In genomic region chr9:64773936-64774335, GRCm38 (mm10) we compare ENCODE assay signal across 8 mouse cellular contexts. TPM values are rescaled to one million over a fixed set of nuclear protein-coding genes. Genes with fewer than 3 reads are reported as not detected.
DNase-seq lines count a peak whose midpoint lies in the region; ATAC-seq and TF ChIP-seq lines count a peak whose summit lies in the region.

No protein-coding gene starts in this region.

- H3K9ac ChIP-seq in forebrain, postnatal 0 days, result no peak overlapping the region
- H3K9ac ChIP-seq in forebrain, embryonic 16.5 days (replicated peaks; ENCODE audit: low read depth, low read length), result no peak overlapping the region
- no peak overlapping the region for H3K9ac ChIP-seq in lung, embryonic 14.5 days
- H3K9ac ChIP-seq in embryonic facial prominence, embryonic 15.5 days, result no peak overlapping the region
- no peak overlapping the region for H3K9ac ChIP-seq in midbrain, postnatal 0 days (replicated peaks; ENCODE audit: low read length, poor library complexity, severe bottlenecking)

- no peaks in the 10 kb centered on the region for H3K36me3 ChIP-seq in forebrain, postnatal 0 days (ENCODE audit: insufficient read depth)
- no peaks in the 10 kb centered on the region for H3K36me3 ChIP-seq in forebrain, embryonic 16.5 days (ENCODE audit: control insufficient read depth, insufficient read depth)
- no peaks in the 10 kb centered on the region for H3K36me3 ChIP-seq in lung, embryonic 14.5 days (ENCODE audit: insufficient read depth)
- H3K36me3 ChIP-seq in embryonic facial prominence, embryonic 15.5 days, result no peaks in the 10 kb centered on the region
- no peaks in the 10 kb centered on the region for H3K36me3 ChIP-seq in midbrain, postnatal 0 days (ENCODE audit: insufficient read depth, low read length)

- no peak overlapping the region for H3K4me2 ChIP-seq in forebrain, postnatal 0 days (ENCODE audit: low read depth)
- H3K4me2 ChIP-seq in forebrain, embryonic 16.5 days (ENCODE audit: low read length), result no peak overlapping the region
- no peak overlapping the region for H3K4me2 ChIP-seq in lung, embryonic 14.5 days
- no peak overlapping the region for H3K4me2 ChIP-seq in embryonic facial prominence, embryonic 15.5 days (replicated peaks)
- H3K4me2 ChIP-seq in midbrain, postnatal 0 days (ENCODE audit: low read depth, low read length, poor library complexity, severe bottlenecking), result no peak overlapping the region

- ATAC-seq in forebrain, postnatal 0 days, result no peak
- no peak for ATAC-seq in forebrain, embryonic 16.5 days
- no peak for ATAC-seq in lung, embryonic 14.5 days (ENCODE audit: insufficient read depth)
- ATAC-seq in embryonic facial prominence, embryonic 15.5 days (ENCODE audit: insufficient number of reproducible peaks, low FRiP score, low TSS enrichment, low read depth), result no peak
- no peak for ATAC-seq in midbrain, postnatal 0 days (ENCODE audit: low FRiP score)

- WGBS in forebrain, postnatal 0 days, result 51% methylated on average over 4 of the region's 4 CpGs
- WGBS in forebrain, embryonic 16.5 days, result 61% methylated on average over 4 of the region's 4 CpGs
- WGBS in lung, embryonic 14.5 days, result 55% methylated on average over 4 of the region's 4 CpGs
- 57% methylated on average over 4 of the region's 4 CpGs for WGBS in embryonic facial prominence, embryonic 15.5 days
- 58% methylated on average over 4 of the region's 4 CpGs for WGBS in midbrain, postnatal 0 days

- no peaks in the 10 kb centered on the region for H3K27me3 ChIP-seq in forebrain, postnatal 0 days (ENCODE audit: insufficient read depth, low read length)
- no peaks in the 10 kb centered on the region for H3K27me3 ChIP-seq in forebrain, embryonic 16.5 days (replicated peaks; ENCODE audit: control insufficient read depth, insufficient read depth, low read length)
- H3K27me3 ChIP-seq in lung, embryonic 14.5 days (ENCODE audit: insufficient read depth, low read length), result no peaks in the 10 kb centered on the region
- H3K27me3 ChIP-seq in embryonic facial prominence, embryonic 15.5 days, result no peaks in the 10 kb centered on the region
- no peaks in the 10 kb centered on the region for H3K27me3 ChIP-seq in midbrain, postnatal 0 days (ENCODE audit: insufficient read depth, low read length)

- peak; percentile 47 for TF ChIP-seq CTCF in forebrain, postnatal 0 days (IDR thresholded peaks at IDR 0.05; ENCODE audit: low read depth)
- TF ChIP-seq CTCF in lung, embryonic 14.5 days (IDR thresholded peaks at IDR 0.05; ENCODE audit: low read depth), result peak; percentile 23; the same call in 1 of the 2 replicates
- TF ChIP-seq CTCF in midbrain, postnatal 0 days (IDR thresholded peaks at IDR 0.05), result peak; percentile 60

- no peaks in the 10 kb centered on the region for H3K4me1 ChIP-seq in forebrain, postnatal 0 days (ENCODE audit: insufficient read depth)
- peaks cover 5% of the 10 kb centered on the region; the same call in 1 of the 2 replicates for H3K4me1 ChIP-seq in forebrain, embryonic 16.5 days (replicated peaks; ENCODE audit: control insufficient read depth, insufficient read depth, low read length)
- no peaks in the 10 kb centered on the region for H3K4me1 ChIP-seq in lung, embryonic 14.5 days (ENCODE audit: insufficient read depth)
- H3K4me1 ChIP-seq in embryonic facial prominence, embryonic 15.5 days, result no peaks in the 10 kb centered on the region
- no peaks in the 10 kb centered on the region for H3K4me1 ChIP-seq in midbrain, postnatal 0 days (ENCODE audit: insufficient read depth, low read length)

- H3K9me3 ChIP-seq in forebrain, postnatal 0 days (ENCODE audit: low read length), result no peaks in the 10 kb centered on the region
- no peaks in the 10 kb centered on the region for H3K9me3 ChIP-seq in forebrain, embryonic 16.5 days (ENCODE audit: control insufficient read depth, low read length)
- no peaks in the 10 kb centered on the region for H3K9me3 ChIP-seq in lung, embryonic 14.5 days (ENCODE audit: low read depth, low read length)
- H3K9me3 ChIP-seq in embryonic facial prominence, embryonic 15.5 days (replicated peaks), result no peaks in the 10 kb centered on the region
- H3K9me3 ChIP-seq in midbrain, postnatal 0 days (ENCODE audit: low read length), result no peaks in the 10 kb centered on the region

- H3K4me3 ChIP-seq in forebrain, postnatal 0 days (ENCODE audit: low read depth, low read length), result no peak overlapping the region
- H3K4me3 ChIP-seq in forebrain, embryonic 16.5 days (replicated peaks; ENCODE audit: low read length), result no peak overlapping the region
- no peak overlapping the region for H3K4me3 ChIP-seq in lung, embryonic 14.5 days (ENCODE audit: low read depth, low read length)
- H3K4me3 ChIP-seq in embryonic facial prominence, embryonic 15.5 days (replicated peaks), result no peak overlapping the region
- no peak overlapping the region for H3K4me3 ChIP-seq in midbrain, postnatal 0 days (ENCODE audit: low read depth, low read length)

- H3K27ac ChIP-seq in forebrain, postnatal 0 days (ENCODE audit: low read depth, low read length), result 0 out of 2 replicates have a peak overlapping the region, but pooled peaks have one; percentile 22
- H3K27ac ChIP-seq in forebrain, embryonic 16.5 days (ENCODE audit: low read length), result no peak overlapping the region
- no peak overlapping the region for H3K27ac ChIP-seq in lung, embryonic 14.5 days (ENCODE audit: low read depth)
- peak overlapping the region; percentile 13; the same call in 1 of the 2 replicates for H3K27ac ChIP-seq in embryonic facial prominence, embryonic 15.5 days (replicated peaks)
- H3K27ac ChIP-seq in midbrain, postnatal 0 days (ENCODE audit: low read depth, low read length), result peak overlapping the region; percentile 68; the same call in 1 of the 2 replicates

- no peak for DNase-seq in forebrain, postnatal 0 days
- peak; percentile 48 for DNase-seq in lung, embryonic 14.5 days
- DNase-seq in lung, postnatal 4 days, result no peak
- DNase-seq in midbrain, postnatal 0 days (ENCODE audit: low spot score), result peak; percentile 37
- DNase-seq in layer of hippocampus, postnatal 14 days (ENCODE audit: low spot score in 2 of 2), result no peak
- DNase-seq in thymus, adult 18-20 months, result no peak

RNA-seq across cellular contexts. Expression of gene Rab11a, which starts 36.4 kb away (rescaled TPM):
- total RNA-seq in forebrain, postnatal 0 days (2014; rRNA removed), result 212 and 236 TPM in 2 replicates
- polyA plus RNA-seq in forebrain, postnatal 0 days (2015; fragmentation: Nextera tagmentation; extraction: Ambion mirVana), result 449 and 471 TPM in 2 replicates
- 396 and 403 TPM in 2 replicates for polyA plus RNA-seq in forebrain, embryonic 16.5 days (2015; fragmentation: Nextera tagmentation; extraction: Ambion mirVana)
- polyA plus RNA-seq in lung, embryonic 14.5 days (2014; fragmentation: Nextera tagmentation; extraction: Ambion mirVana), result 327 and 330 TPM in 2 replicates
- 388 and 415 TPM in 2 replicates for polyA plus RNA-seq in embryonic facial prominence, embryonic 15.5 days (2015; fragmentation: Nextera tagmentation; extraction: Ambion mirVana)
- 206 and 254 TPM in 2 replicates for total RNA-seq in midbrain, postnatal 0 days (2014; rRNA removed)
- 459 and 473 TPM in 2 replicates for polyA plus RNA-seq in midbrain, postnatal 0 days (2015; fragmentation: Nextera tagmentation; extraction: Ambion mirVana)
- total RNA-seq in layer of hippocampus, postnatal 14 days (2021), result 100 to 1,000 TPM; 318 to 321 TPM

RNA-seq across cellular contexts. Expression of gene Dennd4a, which starts 37.2 kb away (rescaled TPM):
- total RNA-seq in forebrain, postnatal 0 days (2014; rRNA removed), result 10.5 and 18.5 TPM in 2 replicates
- polyA plus RNA-seq in forebrain, postnatal 0 days (2015; fragmentation: Nextera tagmentation; extraction: Ambion mirVana), result 2.8 and 5.2 TPM in 2 replicates
- polyA plus RNA-seq in forebrain, embryonic 16.5 days (2015; fragmentation: Nextera tagmentation; extraction: Ambion mirVana), result 9.7 and 11.6 TPM in 2 replicates
- 9.8 and 10.9 TPM in 2 replicates for polyA plus RNA-seq in lung, embryonic 14.5 days (2014; fragmentation: Nextera tagmentation; extraction: Ambion mirVana)
- 7.2 and 8.5 TPM in 2 replicates for polyA plus RNA-seq in embryonic facial prominence, embryonic 15.5 days (2015; fragmentation: Nextera tagmentation; extraction: Ambion mirVana)
- total RNA-seq in midbrain, postnatal 0 days (2014; rRNA removed), result 15.2 and 20.7 TPM in 2 replicates
- 5.3 and 7.1 TPM in 2 replicates for polyA plus RNA-seq in midbrain, postnatal 0 days (2015; fragmentation: Nextera tagmentation; extraction: Ambion mirVana)
- 10 to 100 TPM; 48.7 to 52.2 TPM for total RNA-seq in layer of hippocampus, postnatal 14 days (2021)

Comparison
In these comparisons a context has a peak if more than half of its experiments do, and no peak if none do; other contexts are left out.
1. DNase-seq: peak in lung, embryonic 14.5 days (single experiment) and midbrain, postnatal 0 days (single experiment); none in forebrain, postnatal 0 days (single experiment), lung, postnatal 4 days (0 of 2), layer of hippocampus, postnatal 14 days (0 of 2) and thymus, adult 18-20 months (0 of 2).
2. H3K27ac ChIP-seq: peak in forebrain, postnatal 0 days (single experiment), embryonic facial prominence, embryonic 15.5 days (single experiment) and midbrain, postnatal 0 days (single experiment); none in forebrain, embryonic 16.5 days (single experiment) and lung, embryonic 14.5 days (single experiment).
3. Peak in every context shown above with its lines, with median percentiles within 50 percentile points of each other: CTCF ChIP-seq.